ENCODE assay signal across 24 mouse cellular contexts in the genomic region with DNA sequence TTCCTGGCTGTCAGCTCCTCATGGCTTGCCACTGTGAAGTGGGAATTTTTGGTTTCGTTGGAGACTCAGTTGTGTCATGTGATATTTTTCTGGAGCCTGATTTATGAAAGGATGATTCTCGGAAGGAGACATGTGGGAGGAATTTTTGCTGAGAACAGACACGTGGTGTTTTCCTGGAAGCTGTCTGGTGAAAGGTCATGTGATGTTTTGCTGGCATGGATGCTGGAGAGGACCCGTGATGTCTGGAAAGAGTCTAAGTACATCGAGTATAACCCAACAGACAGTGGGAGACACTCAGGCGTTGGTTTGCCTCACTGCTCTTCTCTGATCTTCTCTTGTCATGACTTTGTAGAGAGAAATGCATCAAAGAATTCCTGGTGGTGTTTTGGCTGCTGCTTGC. TPM values are rescaled to one million over a fixed set of nuclear protein-coding genes. Genes with fewer than 3 reads are reported as not detected.
DNase-seq lines count a peak whose midpoint lies in the region; ATAC-seq and TF ChIP-seq lines count a peak whose summit lies in the region.
"Had no signal": no experiment of that assay in that cellular context is flagged by ENCODE, and none has a peak within 500 bp of the region (broad histone marks: within the 10 kb centered on the region; RNA-seq: fewer than 3 reads in every experiment).

No protein-coding gene starts in this region.

- no peak for TF ChIP-seq CTCF in kidney, adult 2 months (conservative IDR thresholded peaks at IDR 0.05; ENCODE audit: insufficient read depth, insufficient read length, low read depth, low read length)
- TF ChIP-seq CTCF in small intestine, adult 2 months (IDR thresholded peaks at IDR 0.05; ENCODE audit: extremely low read depth, insufficient read length, insufficient replicate concordance, low read depth, low read length) = no peak

- H3K4me2 ChIP-seq in heart, embryonic 12.5 days = no peak overlapping the region
- no peak overlapping the region for H3K4me2 ChIP-seq in kidney, embryonic 14.5 days (replicated peaks; ENCODE audit: low read depth, low read length)
- H3K4me2 ChIP-seq: embryonic facial prominence, embryonic 12.5 days; forebrain, embryonic 13.5 days had no signal

- 70% methylated on average over 6 of the region's 6 CpGs for WGBS in heart, embryonic 12.5 days
- WGBS in kidney, adult 2 months = 39% methylated on average over 6 of the region's 6 CpGs
- WGBS in kidney, embryonic 14.5 days = 60% methylated on average over 6 of the region's 6 CpGs
- WGBS in small intestine, adult 2 months = 86% methylated on average over 6 of the region's 6 CpGs

- H3K4me3 ChIP-seq in heart, embryonic 12.5 days = no peak overlapping the region
- no peak overlapping the region for H3K4me3 ChIP-seq in kidney, adult 2 months (ENCODE audit: insufficient read depth, low read depth, low read length)
- no peak overlapping the region for H3K4me3 ChIP-seq in kidney, embryonic 14.5 days (ENCODE audit: low read length)
- H3K4me3 ChIP-seq in small intestine, adult 2 months (ENCODE audit: low read depth, low read length) = no peak overlapping the region
- H3K4me3 ChIP-seq: embryonic facial prominence, embryonic 10.5 days; embryonic facial prominence, embryonic 12.5 days; forebrain, embryonic 13.5 days had no signal

- H3K9ac ChIP-seq in heart, embryonic 12.5 days = no peak overlapping the region
- H3K9ac ChIP-seq in kidney, embryonic 14.5 days (ENCODE audit: low read depth, low read length) = no peak overlapping the region
- H3K9ac ChIP-seq: embryonic facial prominence, embryonic 12.5 days; forebrain, embryonic 13.5 days had no signal

- H3K36me3 ChIP-seq in heart, embryonic 12.5 days = no peaks in the 10 kb centered on the region
- no peaks in the 10 kb centered on the region for H3K36me3 ChIP-seq in kidney, adult 2 months (ENCODE audit: control insufficient read depth, insufficient read depth, low read length)
- H3K36me3 ChIP-seq in kidney, embryonic 14.5 days (ENCODE audit: control insufficient read depth, insufficient read depth, low read length) = no peaks in the 10 kb centered on the region
- no peaks in the 10 kb centered on the region for H3K36me3 ChIP-seq in small intestine, adult 2 months (ENCODE audit: control insufficient read depth, insufficient read depth, low read length)
- H3K36me3 ChIP-seq: embryonic facial prominence, embryonic 10.5 days; embryonic facial prominence, embryonic 12.5 days; G1E had no signal

- H3K4me1 ChIP-seq in heart, embryonic 12.5 days (replicated peaks) = no peaks in the 10 kb centered on the region
- H3K4me1 ChIP-seq in kidney, adult 2 months (ENCODE audit: control insufficient read depth, insufficient read depth, low read length) = peaks cover 9% of the 10 kb centered on the region
- no peaks in the 10 kb centered on the region for H3K4me1 ChIP-seq in kidney, embryonic 14.5 days (ENCODE audit: control insufficient read depth, insufficient read depth, low read length)
- peaks cover 22% of the 10 kb centered on the region; the same call in 1 of the 2 replicates for H3K4me1 ChIP-seq in small intestine, adult 2 months (ENCODE audit: control insufficient read depth, insufficient read depth, insufficient read length, low read length)
- H3K4me1 ChIP-seq: embryonic facial prominence, embryonic 10.5 days; embryonic facial prominence, embryonic 12.5 days; forebrain, embryonic 13.5 days had no signal

- no peak for TF ChIP-seq POLR2A in kidney, adult 2 months (IDR thresholded peaks at IDR 0.05; ENCODE audit: low read depth, low read length)
- TF ChIP-seq POLR2A in small intestine, adult 2 months (IDR thresholded peaks at IDR 0.05; ENCODE audit: low read depth, low read length) = no peak

- H3K27me3 ChIP-seq in heart, embryonic 12.5 days (replicated peaks) = no peaks in the 10 kb centered on the region
- H3K27me3 ChIP-seq in kidney, adult 2 months (replicated peaks; ENCODE audit: control insufficient read depth, insufficient read depth, low read length) = no peaks in the 10 kb centered on the region
- no peaks in the 10 kb centered on the region for H3K27me3 ChIP-seq in kidney, embryonic 14.5 days (ENCODE audit: control insufficient read depth, insufficient read depth, low read length)
- no peaks in the 10 kb centered on the region for H3K27me3 ChIP-seq in small intestine, adult 2 months (ENCODE audit: control insufficient read depth, insufficient read depth, low read length)
- H3K27me3 ChIP-seq: CH12.LX; embryonic facial prominence, embryonic 12.5 days; forebrain, embryonic 13.5 days; Patski had no signal

- no peak for ATAC-seq in heart, embryonic 12.5 days (ENCODE audit: insufficient number of reproducible peaks, low FRiP score)
- ATAC-seq in kidney, embryonic 14.5 days (ENCODE audit: low FRiP score, low TSS enrichment) = no peak
- ATAC-seq: activated CD4-positive, CD25-positive, alpha-beta regulatory T cell, adult 4 months; CD4-positive, CD25-positive, alpha-beta regulatory T cell, adult 4 months; forebrain, embryonic 13.5 days; Patski had no signal

- H3K27ac ChIP-seq in heart, embryonic 12.5 days (ENCODE audit: poor library complexity, severe bottlenecking) = no peak overlapping the region
- H3K27ac ChIP-seq in kidney, adult 2 months (ENCODE audit: insufficient read depth, low read depth, low read length) = peak overlapping the region; percentile 33; the same call in 1 of the 2 replicates
- H3K27ac ChIP-seq in kidney, embryonic 14.5 days (ENCODE audit: low read depth, low read length) = no peak overlapping the region
- peak overlapping the region; percentile 46; the same call in 1 of the 2 replicates for H3K27ac ChIP-seq in small intestine, adult 2 months (ENCODE audit: insufficient read depth, low read depth, low read length)
- H3K27ac ChIP-seq: embryonic facial prominence, embryonic 10.5 days; embryonic facial prominence, embryonic 12.5 days; forebrain, embryonic 13.5 days had no signal

- peak; percentile 76 for DNase-seq in heart, adult 11 months
- DNase-seq in kidney, adult 2 months = peak; percentile 79
- peak; percentile 30 to 41 for DNase-seq in kidney, postnatal 36 days
- no peak for DNase-seq in kidney, postnatal 14 days
- DNase-seq: adrenal gland, adult 8-10 months; adrenal gland, postnatal 14 days; adrenal gland, postnatal 36 days; B cell, adult 2 months; cerebellum, adult 11-12 months; cerebellum, adult 2 months; cerebellum, adult 9-10 months; cerebellum, postnatal 10 days; cerebellum, postnatal 25 days had no signal

- peaks cover 9% of the 10 kb centered on the region for H3K9me3 ChIP-seq in heart, embryonic 12.5 days (replicated peaks)
- 0 out of 2 replicates have a peak, but pooled peaks cover 3% of the 10 kb centered on the region for H3K9me3 ChIP-seq in kidney, embryonic 14.5 days (ENCODE audit: control insufficient read depth, low read length)
- H3K9me3 ChIP-seq: embryonic facial prominence, embryonic 10.5 days; forebrain, embryonic 13.5 days; G1E had no signal

RNA-seq across cellular contexts. Expression of gene Slc30a5, which starts 8.5 kb away (rescaled TPM):
- polyA plus RNA-seq in heart, embryonic 12.5 days (2016; fragmentation: Nextera tagmentation; extraction: Ambion mirVana) = 43.1 and 44.8 TPM in 2 replicates
- polyA plus RNA-seq in kidney, adult 2 months (2012; rRNA removed) = 28.5 and 33.8 TPM in 2 replicates
- 33.9 and 65.9 TPM in 2 replicates for polyA plus RNA-seq in kidney, embryonic 14.5 days (2014; fragmentation: Nextera tagmentation; extraction: Ambion mirVana)
- 14.0 and 24.7 TPM in 2 replicates for polyA plus RNA-seq in small intestine, adult 2 months (2012; rRNA removed)

RNA-seq across cellular contexts. Expression of gene Ccnb1, which starts 55.4 kb away (rescaled TPM):
- polyA plus RNA-seq in heart, embryonic 12.5 days (2016; fragmentation: Nextera tagmentation; extraction: Ambion mirVana) = 214 and 218 TPM in 2 replicates
- 1.0 and 1.1 TPM in 2 replicates for polyA plus RNA-seq in kidney, adult 2 months (2012; rRNA removed)
- polyA plus RNA-seq in kidney, embryonic 14.5 days (2014; fragmentation: Nextera tagmentation; extraction: Ambion mirVana) = 289 and 315 TPM in 2 replicates
- polyA plus RNA-seq in small intestine, adult 2 months (2012; rRNA removed) = 4.3 and 11.2 TPM in 2 replicates

Comparison
In these comparisons a context has a peak if more than half of its experiments do, and no peak if none do; other contexts are left out.
1. H3K27ac ChIP-seq: peak in kidney, adult 2 months (single experiment) and small intestine, adult 2 months (single experiment); none in heart, embryonic 12.5 days (single experiment) and kidney, embryonic 14.5 days (single experiment).
2. RNA of gene Ccnb1, which starts 55.4 kb away (polyA plus RNA-seq): 289 to 315 TPM in kidney, embryonic 14.5 days and 214 to 218 TPM in heart, embryonic 12.5 days; 4.3 to 11.2 TPM in small intestine, adult 2 months and 1.0 to 1.1 TPM in kidney, adult 2 months; every median in the first group is over 10 times any median in the second.